Mouse (Mus musculus) C2C12 (cell line): Measurements from ENCODE around the gene Gpr35.

Experiments used
- CEBPB ChIP-seq: IDR thresholded peaks from one replicate; pipeline ENCODE4 v1.6.1; 2011; ENCODE audit warnings: low read depth, mild to moderate bottlenecking, control low read depth, moderate library complexity
- CTCF ChIP-seq: IDR thresholded peaks from one replicate; pipeline ENCODE4 v1.5.1; 2011; ENCODE audit not compliant: control insufficient read depth, insufficient read depth, insufficient read length
- FOSL1 ChIP-seq: IDR thresholded peaks from one replicate; pipeline ENCODE4 v1.8.0; 2011; ENCODE audit warnings: mild to moderate bottlenecking, low read length; ENCODE audit not compliant: poor library complexity, insufficient read depth, severe bottlenecking
- MAX ChIP-seq: IDR thresholded peaks from one replicate; pipeline ENCODE4 v1.6.1; 2011; ENCODE audit warnings: mild to moderate bottlenecking, control low read depth
- MYOD1 ChIP-seq: IDR thresholded peaks from one replicate; pipeline ENCODE4 v1.6.1; 2011; ENCODE audit warnings: low read depth; ENCODE audit not compliant: control insufficient read depth, insufficient read length
- MYOG ChIP-seq: IDR thresholded peaks from one replicate; pipeline ENCODE4 v1.6.1; 2011; ENCODE audit not compliant: control insufficient read depth, insufficient read length; ENCODE audit errors: extremely low read depth
- USF1 ChIP-seq: IDR thresholded peaks from one replicate; pipeline ENCODE4 v1.6.1; 2011; ENCODE audit warnings: low read depth, mild to moderate bottlenecking, control low read depth, moderate library complexity

GRCm38 (mm10) chr1:92976141-92976566, 25.5 kb downstream of the Gpr35 start:
- TF ChIP-seq CTCF, result no peak
- no peak for TF ChIP-seq MYOG
- no peak for TF ChIP-seq USF1
- TF ChIP-seq MAX, result no peak
- TF ChIP-seq CEBPB, result no peak
- TF ChIP-seq FOSL1, result no peak
- TF ChIP-seq MYOD1, result no peak
